Mouse (Mus musculus) thymus, adult 2 months (tissue): ENCODE measurements around the gene Ifi35.

Source experiments
- CTCF ChIP-seq: fragments of 200-500 bp; IDR thresholded peaks from 2 replicates; pipeline ENCODE4 v1.5.1; 2012; ENCODE audit warnings: mild to moderate bottlenecking, control low read depth, low read length, moderate library complexity, borderline replicate concordance; ENCODE audit not compliant: control insufficient read depth, poor library complexity, insufficient read depth; ENCODE audit errors: extremely low read depth
- POLR2A ChIP-seq: fragments of 200-500 bp; IDR thresholded peaks from 2 replicates; pipeline ENCODE4 v1.6.1; 2012; ENCODE audit warnings: mild to moderate bottlenecking, low read length, control low read depth, moderate library complexity; ENCODE audit not compliant: control insufficient read depth, poor library complexity, insufficient read depth; ENCODE audit errors: extremely low read depth

GRCm38 (mm10) chr11:101455627-101456026 is 7.4 kb downstream of the Ifi35 start:
- TF ChIP-seq POLR2A (no peak), CTCF (no peak)
